Mouse (Mus musculus) heart, embryonic 10.5 days (tissue): Measurements from ENCODE around the gene Grid2. TPM values are rescaled to one million over a fixed set of nuclear protein-coding genes. Genes with fewer than 3 reads are reported as not detected.
A peak's percentile ranks its signal among the peaks of the same experiment; 100 is the strongest.

Source experiments
- DNase-seq: peaks from one replicate; pipeline ENCODE4 v3.0.0-alpha.2; 2017; ENCODE audit warnings: low spot score
- H3K27ac ChIP-seq: fragments of 300-500 bp; sonication (generic); 2 replicates; pipeline ENCODE4 v1.5.1; 2016; ENCODE audit warnings: mild to moderate bottlenecking
- H3K27me3 ChIP-seq: fragments of 300-500 bp; sonication (generic); 2 replicates; pipeline ENCODE4 v1.6.1; 2016; ENCODE audit warnings: mild to moderate bottlenecking; ENCODE audit not compliant: poor library complexity, insufficient read depth, severe bottlenecking
- H3K36me3 ChIP-seq: fragments of 300-500 bp; sonication (generic); 2 replicates; pipeline ENCODE4 v1.6.1; 2016; ENCODE audit warnings: mild to moderate bottlenecking, moderate library complexity
- H3K4me1 ChIP-seq: fragments of 300-500 bp; sonication (generic); 2 replicates; pipeline ENCODE4 v1.6.1; 2016; ENCODE audit warnings: mild to moderate bottlenecking
- H3K4me3 ChIP-seq: fragments of 300-500 bp; sonication (generic); 2 replicates; pipeline ENCODE4 v1.5.1; 2016; ENCODE audit warnings: mild to moderate bottlenecking, moderate library complexity
- H3K9me3 ChIP-seq: fragments of 300-500 bp; sonication (generic); 2 replicates; pipeline ENCODE4 v1.6.1; 2016; ENCODE audit warnings: mild to moderate bottlenecking, moderate library complexity
- WGBS: fragments of 180-500 bp; shearing (Covaris S2); methylation state at CpG from one replicate; pipeline ENCODE4 v1.1.7; 2016; 5-methylcytosine and 5-hydroxymethylcytosine counted together
- polyA plus RNA-seq: library from polyadenylated mRNA; unstranded; fragments of >200 nt; fragmentation: Nextera tagmentation; extraction: Ambion mirVana; gene quantifications from 2 replicates; pipeline ENCODE4 v1.2.1, GENCODE M21; 2016

The Grid2 gene
- polyA plus RNA-seq, 1 experiment from 2014 or later: 0.60 TPM

GRCm38 (mm10) chr6:64688181-64688944, 1432.7 kb downstream of the Grid2 start:
- WGBS: 13% methylated on average over 19 of the region's 19 CpGs
- Histone ChIP-seq H3K36me3 (no peaks in the 10 kb centered on the region), H3K9me3 (no peaks in the 10 kb centered on the region), H3K27me3 (peaks cover 20% of the 10 kb centered on the region; the same call in 1 of the 2 replicates), H3K4me1 (0 out of 2 replicates have a peak, but pooled peaks cover 4% of the 10 kb centered on the region), H3K4me3 (peak overlapping the region; percentile 31), H3K27ac (no peak overlapping the region)
- DNase-seq: no peak

GRCm38 (mm10) chr6:64694688-64695087, 1439.0 kb downstream of the Grid2 start:
- no peak overlapping the region for H3K27ac ChIP-seq
- H3K4me1 ChIP-seq: no peaks in the 10 kb centered on the region
- no peaks in the 10 kb centered on the region for H3K27me3 ChIP-seq
- no peak for DNase-seq
- WGBS: 59% methylated on average over 7 of the region's 7 CpGs
- H3K36me3 ChIP-seq: no peaks in the 10 kb centered on the region
- no peak overlapping the region for H3K4me3 ChIP-seq
- no peaks in the 10 kb centered on the region for H3K9me3 ChIP-seq

GRCm38 (mm10) chr6:64703659-64704058, 1448.0 kb downstream of the Grid2 start:
- Histone ChIP-seq H3K4me3 (no peak overlapping the region), H3K4me1 (no peaks in the 10 kb centered on the region), H3K36me3 (no peaks in the 10 kb centered on the region), H3K27me3 (no peaks in the 10 kb centered on the region), H3K9me3 (no peaks in the 10 kb centered on the region), H3K27ac (no peak overlapping the region)
- WGBS: 82% methylated on average over 2 of the region's 2 CpGs
- DNase-seq: no peak

- WGBS: under 1% methylated on average over 29 of the region's 29 CpGs
- Histone ChIP-seq H3K4me1 (peaks cover 20% of the 10 kb centered on the region), H3K27me3 (peaks cover 59% of the 10 kb centered on the region), H3K9me3 (no peaks in the 10 kb centered on the region), H3K4me3 (peak overlapping the region; percentile 63), H3K36me3 (no peaks in the 10 kb centered on the region), H3K27ac (no peak overlapping the region)
- peak; percentile 77 for DNase-seq
Observed at GRCm38 (mm10) chr6:64727751-64728403, 1472.2 kb downstream of the Grid2 start.

GRCm38 (mm10) chr6:64728499-64729198, 1473.0 kb downstream of the Grid2 start, which contains the start of gene Atoh1:
Atoh1 (plus strand) TSS chr6:64729125.
- Histone ChIP-seq H3K4me3 (peak within 1 kb of the TSS; percentile 63), H3K27me3 (peaks cover 67% of the 10 kb centered on the region), H3K36me3 (no peaks in the 10 kb centered on the region), H3K9me3 (no peaks in the 10 kb centered on the region), H3K4me1 (peaks cover 20% of the 10 kb centered on the region), H3K27ac (no peak within 1 kb of the TSS)
- WGBS: 1% methylated on average over 34 of the region's 34 CpGs
- peak; percentile 76 for DNase-seq

GRCm38 (mm10) chr6:64729231-64730011, 1473.7 kb downstream of the Grid2 start:
- H3K27ac ChIP-seq: no peak overlapping the region
- H3K4me3 ChIP-seq: peak overlapping the region; percentile 63
- H3K9me3 ChIP-seq: no peaks in the 10 kb centered on the region
- H3K27me3 ChIP-seq: peaks cover 75% of the 10 kb centered on the region
- under 1% methylated on average over 53 of the region's 53 CpGs for WGBS
- no peaks in the 10 kb centered on the region for H3K36me3 ChIP-seq
- peaks cover 24% of the 10 kb centered on the region for H3K4me1 ChIP-seq
- DNase-seq: peak; percentile 79

- Histone ChIP-seq H3K4me1 (peaks cover 30% of the 10 kb centered on the region), H3K9me3 (no peaks in the 10 kb centered on the region), H3K36me3 (no peaks in the 10 kb centered on the region), H3K27ac (no peak overlapping the region), H3K27me3 (peaks cover 81% of the 10 kb centered on the region), H3K4me3 (peak overlapping the region; percentile 63)
- DNase-seq: no peak
- under 1% methylated on average over 19 of the region's 19 CpGs for WGBS
Observed at GRCm38 (mm10) chr6:64730030-64730429, 1474.4 kb downstream of the Grid2 start.

GRCm38 (mm10) chr6:64730506-64731020, 1474.9 kb downstream of the Grid2 start:
- Histone ChIP-seq H3K4me3 (no peak overlapping the region), H3K36me3 (no peaks in the 10 kb centered on the region), H3K4me1 (peaks cover 30% of the 10 kb centered on the region), H3K27ac (no peak overlapping the region), H3K9me3 (no peaks in the 10 kb centered on the region), H3K27me3 (peaks cover 86% of the 10 kb centered on the region)
- no peak for DNase-seq
- WGBS: 7% methylated on average over 14 of the region's 14 CpGs

- 12% methylated on average over 7 of the region's 7 CpGs for WGBS
- no peak for DNase-seq
- Histone ChIP-seq H3K9me3 (no peaks in the 10 kb centered on the region), H3K27me3 (peaks cover 92% of the 10 kb centered on the region), H3K27ac (no peak overlapping the region), H3K4me3 (no peak overlapping the region), H3K4me1 (peaks cover 30% of the 10 kb centered on the region), H3K36me3 (no peaks in the 10 kb centered on the region)
Observed at GRCm38 (mm10) chr6:64731126-64731525, 1475.5 kb downstream of the Grid2 start.

- Histone ChIP-seq H3K27ac (no peak overlapping the region), H3K36me3 (no peaks in the 10 kb centered on the region), H3K4me1 (peaks cover 30% of the 10 kb centered on the region), H3K9me3 (no peaks in the 10 kb centered on the region), H3K4me3 (no peak overlapping the region), H3K27me3 (peaks cover 93% of the 10 kb centered on the region)
- no peak for DNase-seq
- 4% methylated on average over 8 of the region's 8 CpGs for whole genome bisulfite sequencing
Observed at GRCm38 (mm10) chr6:64731621-64732320, 1476.1 kb downstream of the Grid2 start.

- no peak overlapping the region for H3K27ac ChIP-seq
- H3K36me3 ChIP-seq: no peaks in the 10 kb centered on the region
- DNase-seq: no peak
- H3K9me3 ChIP-seq: no peaks in the 10 kb centered on the region
- no peak overlapping the region for H3K4me3 ChIP-seq
- peaks cover 88% of the 10 kb centered on the region for H3K27me3 ChIP-seq
- WGBS: 1% methylated on average over 4 of the region's 4 CpGs
- H3K4me1 ChIP-seq: peaks cover 24% of the 10 kb centered on the region
Observed at GRCm38 (mm10) chr6:64733311-64733710, 1477.6 kb downstream of the Grid2 start.
